Mouse (Mus musculus): ENCODE measurements around the gene Scube3. TPM values are rescaled to one million over a fixed set of nuclear protein-coding genes. Genes with fewer than 3 reads are reported as not detected.

Gene Scube3
- polyA plus RNA-seq, 1 experiment from 2014 or later = 10.5 TPM

GRCm38 (mm10) chr17:28149734-28150133 is 7.8 kb downstream of the Scube3 start:
- 73% methylated on average over 8 of the region's 8 CpGs for WGBS
- Histone ChIP-seq H3K9ac (ENCODE audit: low read length) (no peak overlapping the region), H3K27me3 (ENCODE audit: control insufficient read depth, insufficient read depth, low read length) (no peaks in the 10 kb centered on the region), H3K4me1 (replicated peaks; ENCODE audit: control insufficient read depth, insufficient read depth, low read length) (peaks cover 15% of the 10 kb centered on the region), H3K36me3 (ENCODE audit: control insufficient read depth, insufficient read depth, low read length) (no peaks in the 10 kb centered on the region), H3K4me3 (ENCODE audit: low read depth, low read length) (no peak overlapping the region), H3K9me3 (ENCODE audit: control insufficient read depth, low read length) (no peaks in the 10 kb centered on the region), H3K27ac (ENCODE audit: low read depth, low read length) (no peak overlapping the region), H3K4me2 (ENCODE audit: low read depth, low read length, severe bottlenecking) (no peak overlapping the region)
- DNase-seq (ENCODE audit: low spot score) (no peak), ATAC-seq (replicated peaks; ENCODE audit: low FRiP score) (no peak)

GRCm38 (mm10) chr17:28150456-28150855 is 8.5 kb downstream of the Scube3 start:
- 77% methylated on average over 12 of the region's 12 CpGs for WGBS
- DNase-seq (ENCODE audit: low spot score) = no peak
- H3K4me2 ChIP-seq (ENCODE audit: low read depth, low read length, severe bottlenecking) = no peak overlapping the region
- no peak for ATAC-seq (replicated peaks; ENCODE audit: low FRiP score)
- no peak overlapping the region for H3K27ac ChIP-seq (ENCODE audit: low read depth, low read length)
- H3K9me3 ChIP-seq (ENCODE audit: control insufficient read depth, low read length) = no peaks in the 10 kb centered on the region
- H3K36me3 ChIP-seq (ENCODE audit: control insufficient read depth, insufficient read depth, low read length) = no peaks in the 10 kb centered on the region
- H3K9ac ChIP-seq (ENCODE audit: low read length) = no peak overlapping the region
- no peaks in the 10 kb centered on the region for H3K27me3 ChIP-seq (ENCODE audit: control insufficient read depth, insufficient read depth, low read length)
- H3K4me3 ChIP-seq (ENCODE audit: low read depth, low read length) = no peak overlapping the region
- H3K4me1 ChIP-seq (replicated peaks; ENCODE audit: control insufficient read depth, insufficient read depth, low read length) = peaks cover 13% of the 10 kb centered on the region

GRCm38 (mm10) chr17:28153095-28153494 is 11.2 kb downstream of the Scube3 start:
- no peak for ATAC-seq (replicated peaks; ENCODE audit: low FRiP score)
- Histone ChIP-seq H3K27ac (ENCODE audit: low read depth, low read length) (no peak overlapping the region), H3K9me3 (ENCODE audit: control insufficient read depth, low read length) (no peaks in the 10 kb centered on the region), H3K4me1 (replicated peaks; ENCODE audit: control insufficient read depth, insufficient read depth, low read length) (no peaks in the 10 kb centered on the region), H3K9ac (ENCODE audit: low read length) (no peak overlapping the region), H3K4me3 (ENCODE audit: low read depth, low read length) (no peak overlapping the region), H3K36me3 (ENCODE audit: control insufficient read depth, insufficient read depth, low read length) (no peaks in the 10 kb centered on the region), H3K4me2 (ENCODE audit: low read depth, low read length, severe bottlenecking) (no peak overlapping the region), H3K27me3 (ENCODE audit: control insufficient read depth, insufficient read depth, low read length) (no peaks in the 10 kb centered on the region)
- no peak for DNase-seq (ENCODE audit: low spot score)
- 92% methylated on average over 6 of the region's 6 CpGs for WGBS

- no peak overlapping the region for H3K27ac ChIP-seq (ENCODE audit: low read depth, low read length)
- H3K36me3 ChIP-seq (ENCODE audit: control insufficient read depth, insufficient read depth, low read length) = no peaks in the 10 kb centered on the region
- H3K4me2 ChIP-seq (ENCODE audit: low read depth, low read length, severe bottlenecking) = no peak overlapping the region
- H3K4me1 ChIP-seq (replicated peaks; ENCODE audit: control insufficient read depth, insufficient read depth, low read length) = peaks cover 5% of the 10 kb centered on the region; the same call in 1 of the 2 replicates
- ATAC-seq (replicated peaks; ENCODE audit: low FRiP score) (no peak), DNase-seq (ENCODE audit: low spot score) (no peak)
- no peak overlapping the region for H3K4me3 ChIP-seq (ENCODE audit: low read depth, low read length)
- no peak overlapping the region for H3K9ac ChIP-seq (ENCODE audit: low read length)
- H3K9me3 ChIP-seq (ENCODE audit: control insufficient read depth, low read length) = no peaks in the 10 kb centered on the region
- H3K27me3 ChIP-seq (ENCODE audit: control insufficient read depth, insufficient read depth, low read length) = no peaks in the 10 kb centered on the region
- 94% methylated on average over 8 of the region's 8 CpGs for WGBS
These were observed 13.0 kb downstream of the Scube3 start for GRCm38 (mm10) chr17:28154970-28155369.

- Histone ChIP-seq H3K36me3 (ENCODE audit: control insufficient read depth, insufficient read depth, low read length) (no peaks in the 10 kb centered on the region; the same call in 1 of the 2 replicates), H3K9ac (ENCODE audit: low read length) (0 out of 2 replicates have a peak overlapping the region, but pooled peaks have one; percentile 8), H3K4me3 (ENCODE audit: low read depth, low read length) (no peak overlapping the region), H3K4me2 (ENCODE audit: low read depth, low read length, severe bottlenecking) (no peak overlapping the region), H3K9me3 (ENCODE audit: control insufficient read depth, low read length) (no peaks in the 10 kb centered on the region), H3K27me3 (ENCODE audit: control insufficient read depth, insufficient read depth, low read length) (no peaks in the 10 kb centered on the region), H3K4me1 (replicated peaks; ENCODE audit: control insufficient read depth, insufficient read depth, low read length) (peaks cover 5% of the 10 kb centered on the region), H3K27ac (ENCODE audit: low read depth, low read length) (no peak overlapping the region)
- WGBS = 29% methylated on average over 10 of the region's 10 CpGs
- no peak for ATAC-seq (replicated peaks; ENCODE audit: low FRiP score)
- DNase-seq (ENCODE audit: low spot score) = no peak
These were observed 18.4 kb downstream of the Scube3 start for GRCm38 (mm10) chr17:28160361-28160760.

GRCm38 (mm10) chr17:28161310-28161881 is 19.5 kb downstream of the Scube3 start:
- Histone ChIP-seq H3K9me3 (ENCODE audit: control insufficient read depth, low read length) (no peaks in the 10 kb centered on the region), H3K27ac (ENCODE audit: low read depth, low read length) (no peak overlapping the region), H3K36me3 (ENCODE audit: control insufficient read depth, insufficient read depth, low read length) (no peaks in the 10 kb centered on the region; the same call in 1 of the 2 replicates), H3K4me1 (replicated peaks; ENCODE audit: control insufficient read depth, insufficient read depth, low read length) (peaks cover 5% of the 10 kb centered on the region), H3K4me2 (ENCODE audit: low read depth, low read length, severe bottlenecking) (no peak overlapping the region), H3K4me3 (ENCODE audit: low read depth, low read length) (no peak overlapping the region), H3K9ac (ENCODE audit: low read length) (no peak overlapping the region), H3K27me3 (ENCODE audit: control insufficient read depth, insufficient read depth, low read length) (no peaks in the 10 kb centered on the region)
- DNase-seq (ENCODE audit: low spot score) = no peak
- WGBS = 27% methylated on average over 11 of the region's 11 CpGs
- no peak for ATAC-seq (replicated peaks; ENCODE audit: low FRiP score)

GRCm38 (mm10) chr17:28163666-28164065 is 21.7 kb downstream of the Scube3 start:
- DNase-seq (ENCODE audit: low spot score) (peak; percentile 92), ATAC-seq (replicated peaks; ENCODE audit: low FRiP score) (0 out of 2 replicates have a peak, but pooled peaks have one; percentile 27)
- Histone ChIP-seq H3K36me3 (ENCODE audit: control insufficient read depth, insufficient read depth, low read length) (no peaks in the 10 kb centered on the region; the same call in 1 of the 2 replicates), H3K4me1 (replicated peaks; ENCODE audit: control insufficient read depth, insufficient read depth, low read length) (peaks cover 1% of the 10 kb centered on the region), H3K9ac (ENCODE audit: low read length) (no peak overlapping the region), H3K27ac (ENCODE audit: low read depth, low read length) (no peak overlapping the region), H3K4me2 (ENCODE audit: low read depth, low read length, severe bottlenecking) (no peak overlapping the region), H3K4me3 (ENCODE audit: low read depth, low read length) (no peak overlapping the region), H3K9me3 (ENCODE audit: control insufficient read depth, low read length) (no peaks in the 10 kb centered on the region), H3K27me3 (ENCODE audit: control insufficient read depth, insufficient read depth, low read length) (no peaks in the 10 kb centered on the region)
- WGBS = 8% methylated on average over 6 of the region's 6 CpGs

- Histone ChIP-seq H3K9ac (ENCODE audit: low read length) (no peak overlapping the region), H3K9me3 (ENCODE audit: control insufficient read depth, low read length) (no peaks in the 10 kb centered on the region), H3K4me2 (ENCODE audit: low read depth, low read length, severe bottlenecking) (no peak overlapping the region), H3K4me1 (replicated peaks; ENCODE audit: control insufficient read depth, insufficient read depth, low read length) (0 out of 2 replicates have a peak, but pooled peaks cover 2% of the 10 kb centered on the region), H3K27me3 (ENCODE audit: control insufficient read depth, insufficient read depth, low read length) (no peaks in the 10 kb centered on the region), H3K27ac (ENCODE audit: low read depth, low read length) (no peak overlapping the region), H3K36me3 (ENCODE audit: control insufficient read depth, insufficient read depth, low read length) (no peaks in the 10 kb centered on the region; the same call in none of the 2 replicates), H3K4me3 (ENCODE audit: low read depth, low read length) (no peak overlapping the region)
- 87% methylated on average over 6 of the region's 6 CpGs for WGBS
- ATAC-seq (replicated peaks; ENCODE audit: low FRiP score) (no peak), DNase-seq (ENCODE audit: low spot score) (no peak)
These were observed 28.7 kb downstream of the Scube3 start for GRCm38 (mm10) chr17:28170460-28171305.

Data from forebrain, embryonic 11.5 days (tissue).